Mouse (Mus musculus): ENCODE results near the gene Zfp609.
"Not testable (repeated sequence)": the region's sequence is repeated elsewhere in the genome, so short reads cannot be mapped to it uniquely, and the experiment has no call there.

Gene Zfp609

GRCm38 (mm10) chr9:65724471-65725290, 102.7 kb downstream of the Zfp609 start:
- no peak for DNase-seq (ENCODE audit: low read depth, low spot score)

GRCm38 (mm10) chr9:65721161-65721566, 106.2 kb downstream of the Zfp609 start:
- DNase-seq (ENCODE audit: low read depth, low spot score), result peak; percentile 61

DNA sequence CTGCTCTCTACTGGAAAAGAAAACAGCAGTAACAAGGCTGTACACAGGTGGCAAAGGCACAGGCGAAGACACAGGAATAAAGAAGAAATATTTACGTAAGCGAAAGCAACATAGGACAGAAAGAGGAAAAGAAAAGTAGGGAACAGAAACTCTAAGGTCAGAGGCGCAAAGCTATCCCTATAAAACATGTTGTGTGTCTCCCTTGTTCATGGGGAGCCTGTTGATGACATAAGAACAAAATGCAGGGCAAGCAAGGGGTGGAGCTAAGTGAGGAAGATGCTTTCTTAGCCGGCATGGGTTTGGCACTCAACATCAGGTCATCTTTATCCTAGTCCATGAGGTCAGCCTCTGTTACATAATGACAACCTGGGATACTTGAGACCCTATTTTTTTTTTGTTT, 109.2 kb downstream of the Zfp609 start:
- DNase-seq (ENCODE audit: low read depth, low spot score), result no peak

DNA sequence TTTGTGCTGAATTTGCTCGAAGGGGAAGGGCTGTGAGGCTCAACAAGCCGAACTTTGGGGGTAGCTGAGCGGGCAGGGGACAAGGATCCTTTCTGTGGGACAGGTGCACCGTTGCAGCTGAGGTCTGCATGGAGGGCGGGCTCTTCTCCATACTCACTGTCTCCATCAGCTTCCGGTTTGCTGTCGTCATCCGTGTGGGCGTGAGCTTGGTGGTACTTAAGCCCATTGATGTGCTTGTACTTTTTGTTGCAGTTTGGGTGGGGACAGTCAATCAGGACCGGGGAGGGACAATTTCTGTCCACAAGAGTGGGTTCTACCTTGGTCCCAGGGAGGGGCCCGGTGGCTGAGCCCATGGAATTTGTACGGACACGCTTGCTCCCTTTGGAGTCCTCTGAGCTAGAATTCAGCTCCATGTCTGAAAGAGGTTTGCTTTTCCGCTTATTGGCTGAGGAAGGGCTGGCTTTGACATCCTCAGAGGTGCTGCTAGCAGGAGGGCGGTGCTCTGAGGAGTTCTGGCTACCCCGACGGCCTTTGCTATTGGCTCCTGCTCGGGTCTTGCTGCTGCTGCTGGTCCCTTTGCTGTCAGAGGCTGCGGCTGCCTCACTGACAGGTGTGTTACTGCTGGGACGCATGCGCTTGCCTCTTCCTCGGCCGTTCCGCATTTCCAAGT, 123.3 kb downstream of the Zfp609 start:
- DNase-seq (ENCODE audit: low read depth, low spot score), result peak; percentile 61

- no peak for DNase-seq (ENCODE audit: low read depth, low spot score)
Observed at GRCm38 (mm10) chr9:65703241-65703640, 124.1 kb downstream of the Zfp609 start.

DNA sequence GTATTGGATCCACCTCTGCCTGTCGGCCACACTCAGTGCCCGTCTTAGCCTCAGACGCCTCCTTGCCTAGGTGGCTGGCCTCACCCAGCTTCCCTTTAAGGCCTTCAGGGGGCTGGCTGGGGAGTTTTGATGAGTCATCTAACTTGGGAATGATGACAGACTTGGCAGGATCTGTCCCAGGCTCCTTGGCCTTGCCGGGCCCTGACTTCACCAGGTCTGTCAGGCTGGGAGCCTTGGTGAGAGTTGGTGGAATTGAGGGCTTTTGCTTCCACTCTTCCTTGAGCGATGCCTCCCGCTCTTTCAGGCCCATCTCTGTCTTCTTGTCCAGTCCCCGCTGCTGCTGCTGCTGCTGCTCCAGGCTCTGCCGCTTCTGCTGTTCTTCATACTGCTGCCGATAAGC, 125.1 kb downstream of the Zfp609 start:
- DNase-seq (ENCODE audit: low read depth, low spot score), result no peak

GRCm38 (mm10) chr9:65700504-65700903, 126.9 kb downstream of the Zfp609 start:
- DNase-seq (ENCODE audit: low read depth, low spot score), result no peak

GRCm38 (mm10) chr9:65697992-65698391, 129.4 kb downstream of the Zfp609 start:
- no peak for DNase-seq (ENCODE audit: low read depth, low spot score)

GRCm38 (mm10) chr9:65697356-65697755, 130.0 kb downstream of the Zfp609 start:
- no peak for DNase-seq (ENCODE audit: low read depth, low spot score)

GRCm38 (mm10) chr9:65696337-65696736, 131.0 kb downstream of the Zfp609 start:
- DNase-seq (ENCODE audit: low read depth, low spot score), result no peak

GRCm38 (mm10) chr9:65695646-65696045, 131.7 kb downstream of the Zfp609 start:
- no peak for DNase-seq (ENCODE audit: low read depth, low spot score)

GRCm38 (mm10) chr9:65692959-65693603, 134.3 kb downstream of the Zfp609 start:
- DNase-seq (ENCODE audit: low read depth, low spot score), result no peak

DNA sequence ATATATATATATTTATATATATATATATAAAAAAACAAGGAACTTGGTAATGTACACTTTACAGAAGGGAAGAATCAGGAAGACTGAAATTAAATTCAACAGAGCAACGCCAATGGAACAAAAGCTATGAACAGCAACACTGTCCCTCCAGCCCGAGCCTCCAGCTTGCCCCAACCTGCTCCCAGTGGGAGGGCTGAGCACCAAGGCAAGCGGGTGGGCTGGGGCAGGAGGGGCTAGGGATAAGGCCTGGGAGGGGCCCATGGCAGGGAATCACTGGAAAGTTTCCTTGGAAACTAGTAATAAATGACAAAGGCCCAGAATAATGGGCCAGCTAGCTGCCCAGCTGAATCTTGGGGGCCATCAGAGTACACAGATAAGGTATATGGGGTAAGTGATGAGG, 134.9 kb downstream of the Zfp609 start:
- no peak for DNase-seq (ENCODE audit: low read depth, low spot score)

DNA sequence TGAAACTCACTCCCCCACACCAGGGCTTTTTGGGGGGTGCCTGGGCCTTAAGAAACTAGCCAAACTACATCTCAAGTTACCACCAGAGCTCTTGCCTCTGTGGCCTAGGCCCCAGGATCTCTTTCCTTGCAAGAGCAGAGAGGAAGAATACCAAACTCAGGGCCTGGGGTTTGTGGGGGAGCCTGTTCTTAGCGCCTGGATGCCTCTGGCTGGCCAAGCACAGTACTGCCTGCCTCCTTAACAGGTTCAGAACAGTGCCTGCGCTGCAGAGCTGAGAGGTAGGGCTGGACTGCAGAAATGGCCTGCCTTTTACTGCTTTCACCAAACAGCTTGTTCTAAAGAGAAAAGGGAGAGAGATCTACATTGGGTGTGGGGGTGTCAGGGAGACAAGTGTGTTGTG, 137.5 kb downstream of the Zfp609 start:
- DNase-seq (ENCODE audit: low read depth, low spot score), result not testable (repeated sequence)

DNA sequence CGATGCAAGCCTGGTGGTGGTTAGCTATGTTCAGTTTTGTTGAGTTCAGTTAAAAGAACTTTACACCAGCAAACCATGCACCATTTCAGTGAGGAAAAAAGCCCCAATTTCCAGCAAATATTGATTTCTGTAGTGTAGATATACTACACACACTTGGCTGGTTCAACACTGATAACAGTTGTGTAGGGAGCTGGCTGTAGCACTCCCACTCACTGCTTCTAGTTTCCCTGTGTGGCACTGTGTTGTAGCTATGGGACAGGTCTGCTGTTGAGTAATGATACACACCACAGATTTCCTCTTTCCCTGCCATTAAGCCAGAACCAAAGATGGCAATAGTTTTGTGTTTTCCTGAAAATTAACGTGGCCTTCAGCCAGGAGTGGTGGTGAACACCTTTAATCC, 142.7 kb downstream of the Zfp609 start:
- DNase-seq (ENCODE audit: low read depth, low spot score), result no peak

GRCm38 (mm10) chr9:65682994-65683393, 144.4 kb downstream of the Zfp609 start:
- peak; percentile 28 for DNase-seq (ENCODE audit: low read depth, low spot score)

DNA sequence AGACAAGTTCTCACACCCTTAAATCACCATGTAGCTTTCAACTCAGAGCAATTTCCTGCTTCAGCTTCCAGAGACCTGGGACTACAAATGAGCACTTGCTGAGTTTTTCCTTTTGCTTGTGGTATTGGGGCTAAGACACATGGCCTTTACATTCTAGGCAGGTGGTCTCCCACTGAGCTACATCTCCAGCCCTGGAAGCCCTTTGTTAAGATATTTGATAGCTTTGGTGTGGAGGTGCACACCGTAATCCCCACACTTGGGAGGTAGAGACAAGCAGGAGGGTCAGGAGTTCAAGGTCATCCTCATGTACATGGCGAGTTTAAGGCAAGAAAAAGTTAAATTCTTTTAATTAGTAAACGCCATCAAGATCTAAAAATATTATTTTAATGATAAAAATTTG, 145.2 kb downstream of the Zfp609 start:
- DNase-seq (ENCODE audit: low read depth, low spot score), result peak; percentile 89

- DNase-seq (ENCODE audit: low read depth, low spot score), result no peak
Observed at GRCm38 (mm10) chr9:65681634-65681940, 145.8 kb downstream of the Zfp609 start.

DNA sequence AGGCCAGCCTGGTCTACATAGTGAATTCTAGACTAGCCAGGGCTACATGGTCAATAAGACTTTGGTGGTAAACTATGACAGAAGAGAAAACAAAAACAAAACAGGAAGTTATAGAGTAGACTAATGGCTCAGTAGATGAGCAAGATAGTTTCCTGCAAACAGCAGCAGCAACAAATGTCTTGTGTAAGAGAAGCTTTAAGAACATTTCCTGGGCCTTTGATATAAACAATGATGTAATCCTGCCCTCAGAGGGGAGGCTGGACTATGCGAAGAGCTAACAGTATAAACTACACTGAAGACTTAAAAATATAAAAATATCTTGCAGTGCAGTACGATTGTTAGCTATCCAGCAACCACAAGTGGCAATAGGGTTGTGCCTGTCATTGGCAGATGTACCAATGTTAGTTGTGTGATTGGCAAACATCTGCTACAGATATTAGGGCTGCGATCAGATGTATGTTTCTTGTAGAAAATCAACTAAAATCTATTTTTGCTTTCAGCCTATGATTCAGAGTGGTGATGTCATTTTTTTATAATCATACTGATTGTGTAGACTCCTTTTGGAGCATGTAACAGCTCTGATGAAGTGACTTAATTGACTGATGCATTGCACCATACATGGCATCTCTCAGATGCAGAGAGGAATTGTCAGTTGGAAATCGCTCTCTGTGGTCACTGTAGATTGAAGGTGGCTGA, 146.3 kb downstream of the Zfp609 start:
- DNase-seq (ENCODE audit: low read depth, low spot score), result no peak

GRCm38 (mm10) chr9:65679181-65679761, 148.1 kb downstream of the Zfp609 start:
- peak; percentile 74 for DNase-seq (ENCODE audit: low read depth, low spot score)

DNA sequence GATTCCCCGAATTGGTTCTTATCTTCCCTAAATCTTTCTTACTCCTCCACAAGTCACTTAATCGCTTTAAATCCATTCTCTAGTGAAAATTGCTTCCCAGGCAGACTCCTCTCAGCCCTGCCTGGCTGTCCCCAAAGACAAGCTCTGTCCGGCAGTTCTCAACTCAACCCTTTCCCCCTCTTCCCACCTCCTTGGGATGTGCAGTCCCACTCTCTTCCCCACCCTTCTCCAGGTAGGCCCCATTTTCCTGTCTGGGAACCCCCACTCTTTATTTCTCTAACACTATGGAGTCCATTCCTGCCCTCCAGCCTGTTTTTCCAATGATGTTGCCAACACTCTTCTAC, 150.3 kb downstream of the Zfp609 start:
- DNase-seq (ENCODE audit: low read depth, low spot score), result no peak

Measured in ES-CJ7 (cell line).